Mouse (Mus musculus): ENCODE measurements around the gene Bcl2l11.
"Not testable (repeated sequence)": the region's sequence is repeated elsewhere in the genome, so short reads cannot be mapped to it uniquely, and the experiment has no call there.

Bcl2l11 gene

DNA sequence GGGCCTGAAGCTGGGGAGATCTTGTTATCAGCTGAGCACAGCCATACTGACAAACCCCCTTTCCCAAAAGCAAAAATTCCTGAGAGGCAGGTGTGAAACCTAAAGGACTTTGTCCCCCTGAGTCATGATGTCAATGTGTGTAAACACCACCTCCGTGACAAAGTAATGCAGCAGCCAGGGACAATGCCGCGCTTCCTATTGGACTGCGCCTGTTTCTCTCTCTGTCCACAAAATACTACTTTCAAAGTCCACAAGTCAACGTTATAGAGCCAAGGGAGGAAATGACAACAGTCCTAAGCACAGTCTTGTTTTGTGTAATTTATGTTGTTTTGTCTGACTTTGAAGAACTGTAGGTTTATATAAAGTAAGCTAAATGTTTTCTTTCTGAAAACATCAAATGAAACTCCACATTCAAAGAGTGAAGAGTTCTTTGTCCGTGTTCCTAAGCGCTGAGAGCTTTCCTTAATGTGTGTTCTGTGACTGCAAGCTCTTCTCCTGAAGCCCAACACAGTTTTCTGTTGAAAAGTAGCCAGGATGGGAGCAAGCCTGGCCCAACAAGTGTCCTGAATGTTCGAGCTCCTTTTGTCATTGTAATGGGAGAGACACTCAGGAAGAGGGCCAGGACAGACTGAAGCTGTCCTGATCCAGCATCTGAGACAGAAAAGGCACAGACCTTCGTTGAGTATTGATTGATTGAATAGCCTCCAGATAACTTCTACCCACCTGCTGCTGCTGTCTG is 48.9 kb downstream of the Bcl2l11 start:
- no peak for DNase-seq (ENCODE audit: low read depth)

DNA sequence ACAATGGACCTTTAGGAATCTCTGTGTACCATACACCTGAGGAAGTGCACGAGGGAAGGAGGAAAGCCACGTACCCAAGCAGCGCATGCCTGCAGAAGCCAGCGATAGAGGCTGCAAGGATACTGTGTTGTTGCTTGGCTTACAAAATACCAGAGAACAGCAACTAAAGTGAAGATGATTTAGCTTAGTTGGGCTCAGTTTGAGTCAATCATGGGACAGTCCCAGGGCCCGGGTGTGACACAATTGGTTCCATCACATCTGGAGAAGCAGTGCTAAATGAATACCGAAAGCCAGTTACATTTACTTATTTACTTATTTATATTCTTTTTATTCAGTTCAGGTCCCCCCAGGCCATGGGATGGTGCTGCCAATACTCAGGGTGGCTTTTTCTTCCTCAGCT is 49.8 kb downstream of the Bcl2l11 start:
- DNase-seq (ENCODE audit: low read depth) = no peak

DNA sequence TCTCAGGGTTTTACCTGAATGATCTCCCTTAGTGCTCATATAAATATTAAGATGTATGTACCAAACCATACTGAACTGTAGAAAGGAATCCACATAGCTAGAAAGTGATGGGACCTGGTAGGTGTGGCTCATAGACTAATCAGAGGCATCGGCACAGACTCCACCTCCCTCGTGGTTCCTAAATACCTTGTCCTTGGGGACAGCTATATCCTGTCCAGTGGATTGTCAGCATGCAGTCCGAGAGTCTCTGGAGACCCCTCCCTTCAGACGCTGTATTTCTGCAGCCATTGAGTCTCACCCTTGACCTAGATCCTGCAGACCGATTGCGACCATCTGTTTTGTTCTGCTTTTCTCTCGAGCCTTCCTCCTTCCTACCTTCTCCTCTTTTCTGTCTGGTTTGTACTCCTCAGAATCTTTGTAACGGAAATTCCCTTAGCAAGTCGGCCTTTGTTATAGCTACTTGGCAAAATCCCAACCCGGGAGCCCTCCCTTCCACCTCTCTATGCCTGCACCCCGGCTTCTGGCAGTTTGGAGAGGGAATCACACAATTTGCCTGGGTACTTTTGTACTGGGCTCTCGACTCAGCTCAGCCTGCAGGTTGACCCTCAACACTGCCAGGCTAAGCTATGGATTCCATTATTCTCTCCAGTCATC is 50.7 kb downstream of the Bcl2l11 start:
- no peak for DNase-seq (ENCODE audit: low read depth)

DNA sequence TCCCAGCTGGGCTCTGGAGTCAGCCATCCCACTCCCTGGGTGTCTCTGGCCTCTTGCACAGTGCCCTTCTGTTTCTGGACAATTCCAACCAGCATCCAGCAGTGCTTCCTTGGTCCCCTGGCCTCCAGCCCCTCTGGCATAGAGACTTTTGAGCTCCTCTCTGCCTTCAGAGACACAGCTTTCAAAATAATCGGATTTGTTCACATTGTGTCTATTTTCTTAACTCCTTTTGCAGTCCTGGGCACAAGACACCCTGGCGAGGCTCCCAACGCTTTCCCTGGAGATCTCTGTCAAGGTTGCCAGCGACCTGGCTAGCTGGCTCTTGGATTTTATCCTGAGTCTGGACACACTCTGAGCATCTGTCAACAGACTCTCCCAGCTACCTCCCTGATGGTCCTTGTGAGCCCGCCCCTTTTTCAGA is 51.4 kb downstream of the Bcl2l11 start:
- no peak for DNase-seq (ENCODE audit: low read depth)

DNA sequence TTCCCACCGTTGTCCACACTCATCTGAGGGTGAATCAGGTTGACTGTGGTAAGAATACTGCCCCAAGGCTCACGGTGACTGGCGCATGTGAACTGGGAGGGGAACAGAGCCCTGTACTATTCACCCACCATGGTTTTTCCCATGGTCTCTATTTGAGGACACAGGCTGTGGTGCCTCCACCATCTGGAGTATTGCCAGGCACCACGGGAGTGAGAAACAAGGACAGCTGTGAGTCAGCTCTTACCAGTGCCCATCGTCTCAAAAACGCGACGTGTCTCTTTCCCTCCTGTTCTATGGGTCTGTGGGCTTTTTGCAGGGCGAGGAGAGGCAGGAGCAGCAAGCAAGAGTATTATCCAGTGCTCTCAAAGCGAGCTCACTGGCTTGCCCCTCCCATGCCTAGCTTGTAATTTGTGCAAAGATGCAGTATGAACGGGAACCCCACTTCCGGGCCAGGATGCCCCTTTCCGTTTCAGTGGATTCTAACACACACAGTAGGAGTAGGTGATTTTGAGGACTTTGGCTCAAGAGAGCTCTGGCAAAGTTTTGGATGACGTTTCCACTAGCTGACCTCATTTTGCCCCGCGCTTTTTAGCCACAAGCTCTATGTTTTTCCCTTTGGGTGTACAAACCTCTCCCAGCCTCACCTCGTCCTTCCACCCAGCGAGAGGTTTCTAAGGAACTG is 53.4 kb downstream of the Bcl2l11 start:
- DNase-seq (ENCODE audit: low read depth) = no peak

DNA sequence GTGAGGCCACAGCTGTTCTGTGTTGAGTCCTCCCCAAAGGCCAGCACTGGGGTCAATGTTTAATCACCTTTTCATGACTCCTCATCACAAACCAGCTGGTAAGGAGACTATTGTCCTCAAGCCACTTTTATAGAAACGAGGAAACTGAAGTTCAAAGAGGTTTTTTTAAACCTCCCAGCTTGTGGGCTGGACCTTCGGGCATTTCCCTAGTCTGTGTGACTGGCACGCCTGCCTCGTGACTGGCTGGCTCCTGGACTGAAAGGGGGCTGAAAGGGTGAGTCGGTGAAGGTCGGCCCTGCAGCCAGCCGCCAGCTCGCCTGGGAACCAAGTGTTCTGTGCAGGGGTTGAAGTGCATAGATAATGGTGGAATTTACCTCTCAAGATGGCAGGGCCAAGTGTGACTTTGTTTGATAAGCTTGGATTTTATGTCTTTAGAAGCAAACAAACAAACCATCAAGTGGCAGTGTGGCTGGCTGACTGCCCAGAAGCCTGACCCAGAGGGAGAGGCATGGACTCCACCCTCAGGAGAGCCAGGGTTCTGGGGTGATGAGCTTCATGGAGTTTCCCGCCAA is 54.1 kb downstream of the Bcl2l11 start:
- peak; percentile 23 for DNase-seq (ENCODE audit: low read depth)

DNA sequence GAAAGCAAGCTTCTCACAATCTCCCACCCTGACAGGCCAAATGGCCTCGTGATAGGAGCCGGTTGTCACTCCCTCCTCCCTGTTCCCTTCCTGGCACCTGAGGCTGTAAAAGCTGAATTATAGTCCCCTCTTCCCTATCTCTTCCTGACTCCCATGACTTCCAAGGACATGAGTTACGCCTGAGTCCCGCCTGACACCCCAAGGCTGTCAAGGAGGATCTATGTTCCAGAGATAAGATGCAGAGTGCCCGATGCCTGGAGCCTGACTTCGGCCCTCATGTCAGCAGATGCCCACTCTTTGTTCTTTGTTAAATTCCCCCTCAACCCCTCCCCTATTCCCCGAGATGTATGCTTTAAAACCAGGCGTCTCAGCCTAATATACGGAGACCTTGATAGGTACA is 56.3 kb downstream of the Bcl2l11 start:
- DNase-seq (ENCODE audit: low read depth) = not testable (repeated sequence)

DNA sequence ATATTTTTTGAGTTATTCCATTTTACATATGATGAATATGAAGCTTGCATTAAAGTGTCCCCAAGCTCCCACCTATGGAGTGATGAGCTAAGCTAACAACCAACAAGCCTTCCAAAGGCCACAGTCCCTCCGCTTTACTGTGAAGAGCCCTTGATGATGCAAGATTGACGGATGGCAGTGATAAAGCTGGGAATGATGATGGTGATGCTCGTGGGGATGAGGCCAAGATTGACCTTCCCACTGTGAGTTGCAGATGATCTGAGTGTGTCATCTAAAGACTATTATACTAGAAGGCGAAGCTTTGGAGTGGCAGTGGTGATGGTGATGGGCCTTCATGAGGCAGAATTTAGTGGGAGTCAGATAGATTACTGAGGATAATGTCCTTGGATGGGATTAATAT is 56.9 kb downstream of the Bcl2l11 start:
- DNase-seq (ENCODE audit: low read depth) = no peak

DNA sequence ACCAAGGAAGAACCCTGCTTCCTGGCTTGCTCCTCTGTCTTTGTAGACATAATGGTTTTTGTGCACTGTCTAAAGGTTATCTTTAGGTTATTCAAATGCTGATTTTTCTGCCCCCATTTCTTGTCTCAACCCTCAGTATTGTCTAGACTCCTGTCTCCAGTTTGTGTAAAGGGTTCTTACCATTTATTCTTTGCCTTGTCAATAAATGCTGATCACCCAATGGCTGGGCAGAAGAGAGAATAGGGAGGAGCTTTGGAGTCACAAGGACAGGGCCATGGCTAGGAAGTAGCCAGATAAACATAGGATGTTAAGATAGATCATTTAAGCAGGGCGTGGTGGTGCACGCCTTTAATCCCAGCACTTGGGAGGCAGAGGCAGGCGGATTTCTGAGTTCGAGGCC is 57.9 kb downstream of the Bcl2l11 start:
- DNase-seq (ENCODE audit: low read depth) = no peak

DNA sequence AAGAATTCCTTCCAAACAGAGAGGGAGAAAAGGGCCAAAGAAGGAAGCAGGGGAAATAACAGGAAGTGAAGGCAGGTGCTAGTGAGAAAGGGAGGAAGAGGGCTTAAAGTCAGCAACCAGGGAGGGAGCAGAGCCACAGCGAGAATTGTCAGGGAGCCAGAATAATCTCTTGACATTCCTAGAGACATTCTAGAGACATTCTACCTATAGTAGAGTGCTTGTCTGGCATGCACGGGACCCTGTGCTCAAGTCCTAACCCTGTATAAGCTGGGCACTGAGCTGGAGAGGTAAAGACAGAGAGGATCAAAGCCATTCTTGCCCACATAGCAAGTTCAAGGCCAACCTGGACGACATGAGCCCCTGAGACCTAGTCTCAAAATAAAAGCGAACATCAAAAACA is 60.1 kb downstream of the Bcl2l11 start:
- DNase-seq (ENCODE audit: low read depth) = no peak

DNA sequence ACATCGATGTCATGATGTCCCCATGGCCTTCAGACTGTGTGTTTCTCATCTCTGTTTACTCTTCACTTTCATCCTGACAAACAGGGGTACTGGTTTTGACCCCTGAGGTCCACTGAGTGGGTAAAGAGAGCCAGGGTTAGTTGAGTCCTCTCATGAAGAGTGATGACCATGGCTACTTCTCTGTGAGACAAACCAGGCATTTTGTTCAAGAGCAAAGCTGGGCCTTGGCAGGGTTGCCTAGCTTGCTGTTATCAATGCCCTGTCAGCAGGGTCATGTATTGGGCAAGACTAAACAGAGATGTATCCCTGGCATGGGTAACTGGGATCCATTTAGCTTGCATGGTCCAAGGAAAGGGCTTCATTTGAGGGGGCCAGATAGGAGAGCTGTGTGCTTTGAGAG is 61.4 kb downstream of the Bcl2l11 start:
- DNase-seq (ENCODE audit: low read depth) = no peak

DNA sequence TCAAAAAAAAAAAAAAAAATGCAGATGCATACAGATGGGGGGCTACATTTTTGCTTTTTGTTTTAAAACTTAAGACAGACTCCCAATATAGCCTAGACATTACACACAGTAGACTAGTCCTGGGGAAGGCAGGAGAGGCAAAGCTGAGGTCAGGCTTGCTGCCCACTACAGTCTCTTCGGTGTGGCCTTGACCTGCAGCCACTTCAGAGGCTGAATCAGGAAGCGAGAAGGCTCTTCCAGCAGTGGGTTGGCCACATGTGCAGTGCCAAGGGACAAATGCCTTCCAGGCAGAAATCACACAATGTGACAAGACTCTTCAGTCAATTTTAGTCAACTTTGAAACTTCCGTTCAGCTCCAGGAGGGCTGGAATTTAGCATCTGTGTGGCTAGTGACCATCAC is 62.6 kb downstream of the Bcl2l11 start:
- no peak for DNase-seq (ENCODE audit: low read depth)

DNA sequence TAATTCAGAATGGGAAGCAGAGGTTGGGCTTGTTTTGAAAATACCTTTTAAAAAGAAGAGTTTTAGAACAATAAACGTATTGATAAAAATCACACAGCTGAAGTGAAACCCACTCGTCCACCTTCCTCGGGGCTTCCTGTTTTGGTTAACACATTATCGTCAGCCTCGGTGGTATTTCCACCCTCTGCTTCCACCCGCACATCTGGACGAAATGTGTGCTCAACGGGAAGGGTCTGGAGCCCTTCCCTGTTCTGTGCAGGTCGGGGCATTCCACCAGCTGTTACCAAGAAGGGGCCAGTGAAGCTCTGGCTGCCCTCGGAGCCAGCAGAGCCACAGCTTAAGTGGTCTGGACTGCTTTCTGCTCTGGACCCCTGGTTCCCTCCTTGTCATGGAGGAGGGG is 63.9 kb downstream of the Bcl2l11 start:
- DNase-seq (ENCODE audit: low read depth) = no peak

DNA sequence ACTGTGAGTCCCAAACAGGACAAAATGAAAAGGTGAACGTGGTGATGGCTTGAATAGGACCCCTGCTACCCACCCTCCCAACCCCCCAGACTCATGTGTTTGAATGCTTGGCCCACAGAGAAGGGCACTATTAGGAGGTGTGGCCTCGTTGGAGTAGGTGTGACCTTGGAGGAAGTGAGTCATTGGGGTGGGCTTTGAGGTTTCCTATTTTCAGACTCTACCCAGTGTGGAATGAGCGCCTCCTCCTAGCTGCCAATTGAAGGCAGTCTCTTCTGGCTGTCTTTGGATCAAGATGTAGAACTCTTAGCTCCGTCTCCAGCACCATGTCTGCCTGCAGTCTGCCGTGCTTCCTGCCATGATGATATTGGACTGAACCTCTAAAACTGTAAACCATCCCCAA is 64.4 kb downstream of the Bcl2l11 start:
- DNase-seq (ENCODE audit: low read depth) = no peak

DNA sequence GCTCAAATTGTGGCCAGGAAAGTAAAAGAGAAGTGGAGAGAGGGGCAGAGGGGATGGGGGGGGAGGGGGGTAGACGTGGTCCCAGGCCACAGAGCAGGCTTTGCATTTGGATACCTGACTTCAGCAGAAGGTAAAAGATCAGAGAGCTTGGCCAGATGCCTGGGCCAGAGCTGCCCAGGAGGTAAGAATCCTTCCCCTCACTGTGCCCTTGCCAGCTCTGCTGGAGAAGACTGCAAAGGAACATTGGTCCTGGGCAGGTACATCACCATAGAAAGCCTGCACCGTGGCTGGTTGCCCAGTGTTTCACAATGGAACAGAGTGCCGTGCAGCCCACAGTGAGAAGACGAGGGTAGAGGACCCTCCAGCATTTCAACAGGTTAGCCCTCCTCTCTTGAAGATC is 67.6 kb downstream of the Bcl2l11 start:
- DNase-seq (ENCODE audit: low read depth) = no peak

DNA sequence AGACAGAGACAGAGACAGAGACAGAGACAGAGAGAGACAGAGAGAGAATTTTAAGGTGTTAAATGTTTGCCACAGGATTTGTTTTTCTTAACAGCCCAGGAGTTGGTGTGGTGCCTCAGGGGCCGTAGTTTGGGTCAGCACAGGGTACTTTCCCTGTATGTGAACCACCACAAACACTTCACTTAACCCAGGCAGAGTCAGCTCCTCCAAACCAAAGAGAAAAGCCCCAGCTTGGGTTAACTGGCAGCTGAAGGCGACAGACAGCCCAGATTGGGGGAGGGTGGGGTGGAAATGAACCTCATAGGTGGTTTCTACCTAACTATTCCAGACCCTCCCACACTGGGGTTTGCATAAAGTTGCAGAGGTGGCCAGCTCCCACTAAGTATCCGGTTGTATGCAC is 71.5 kb downstream of the Bcl2l11 start:
- DNase-seq (ENCODE audit: low read depth) = no peak

DNA sequence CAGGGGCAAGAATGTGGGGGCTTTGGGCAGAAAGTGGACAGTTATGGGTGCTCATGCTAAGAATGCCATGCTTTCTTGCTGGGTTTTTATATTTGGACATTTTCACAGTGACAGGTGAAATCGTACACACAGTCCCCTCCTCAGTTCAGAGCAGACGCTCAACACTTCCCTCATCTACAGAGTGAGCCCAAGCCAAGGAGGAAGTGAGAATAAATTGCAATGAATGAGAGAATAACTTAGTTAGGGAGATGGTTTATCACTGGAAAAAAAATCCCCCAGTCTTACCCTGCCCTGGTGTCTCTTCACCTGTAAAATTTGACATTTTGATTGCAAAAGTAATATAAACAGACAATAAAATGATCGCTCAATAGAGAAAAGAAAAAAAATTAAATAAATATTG is 77.3 kb downstream of the Bcl2l11 start:
- DNase-seq (ENCODE audit: low read depth) = no peak

DNA sequence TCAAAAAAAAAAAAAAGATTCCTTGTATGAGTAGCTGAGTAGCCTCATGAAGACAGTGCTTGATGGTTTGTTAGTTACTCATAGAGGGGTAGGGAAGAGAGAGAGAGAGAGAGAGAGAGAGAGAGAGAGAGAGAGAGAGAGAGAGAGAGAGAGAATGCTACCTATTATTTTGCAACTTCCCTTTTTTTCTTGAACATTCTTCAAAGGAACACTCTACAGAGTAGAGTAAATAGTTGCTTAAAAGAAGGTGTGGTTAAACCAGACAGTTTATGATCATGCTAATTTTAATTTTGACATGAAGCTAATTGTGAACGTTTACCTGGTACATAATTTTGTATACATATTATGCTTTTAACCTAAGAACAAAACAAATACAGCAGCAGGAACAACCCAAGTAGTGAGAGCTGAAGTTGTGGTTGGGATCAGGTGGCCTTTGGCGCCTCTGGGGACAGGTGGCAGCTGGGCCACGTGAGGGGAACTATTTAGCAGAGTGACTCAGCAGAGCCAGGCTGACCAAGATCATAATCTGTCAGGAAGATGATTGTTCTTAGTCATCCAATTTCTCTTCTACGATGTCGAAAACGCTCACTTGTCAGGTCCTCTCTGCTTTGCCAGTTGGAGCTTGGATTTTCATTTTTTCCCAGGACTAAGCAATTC is 78.0 kb downstream of the Bcl2l11 start:
- DNase-seq (ENCODE audit: low read depth) = no peak

DNA sequence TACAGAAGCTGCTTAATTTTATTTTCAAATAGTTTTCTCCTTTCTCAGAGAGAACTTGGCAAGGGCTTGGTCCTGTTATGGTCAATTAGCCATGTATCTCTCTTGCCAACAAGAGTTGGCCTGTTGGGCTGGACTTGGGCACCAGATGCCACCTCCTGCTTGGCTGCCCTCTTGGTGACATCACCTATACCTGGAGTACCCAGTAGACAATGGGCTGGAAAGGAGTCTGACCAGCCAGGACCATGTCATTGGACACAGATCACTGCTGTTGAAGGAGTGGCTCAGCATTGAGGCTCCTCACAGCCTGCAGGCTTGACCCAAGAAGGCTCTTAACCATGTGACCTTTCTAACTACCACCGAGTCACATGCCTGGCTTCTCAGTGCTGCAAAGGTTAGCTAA is 82.7 kb downstream of the Bcl2l11 start:
- no peak for DNase-seq (ENCODE audit: low read depth)

DNA sequence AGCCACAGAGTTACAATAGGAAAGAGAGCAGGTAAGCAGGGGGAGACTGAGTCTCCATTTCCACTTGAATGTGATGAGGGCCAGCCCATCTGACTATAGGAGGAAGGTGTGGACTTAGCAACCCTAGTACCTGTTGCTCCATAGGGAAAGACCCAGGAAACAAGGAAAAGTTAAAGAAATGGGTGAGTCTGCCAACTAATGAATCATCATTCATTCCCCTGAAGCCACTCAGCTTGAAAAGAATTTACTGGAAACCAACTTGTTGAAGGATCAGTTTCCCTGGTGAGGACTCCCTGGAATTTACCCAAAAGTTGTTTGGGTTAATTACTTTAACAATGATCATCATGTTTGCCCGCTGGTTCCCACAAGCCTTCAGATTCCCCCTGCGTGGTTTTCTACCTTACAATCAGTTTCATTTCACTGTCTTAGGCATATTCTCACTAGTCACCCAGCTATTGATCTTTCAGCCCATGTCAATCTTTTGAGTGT is 84.0 kb downstream of the Bcl2l11 start:
- no peak for DNase-seq (ENCODE audit: low read depth)

DNA sequence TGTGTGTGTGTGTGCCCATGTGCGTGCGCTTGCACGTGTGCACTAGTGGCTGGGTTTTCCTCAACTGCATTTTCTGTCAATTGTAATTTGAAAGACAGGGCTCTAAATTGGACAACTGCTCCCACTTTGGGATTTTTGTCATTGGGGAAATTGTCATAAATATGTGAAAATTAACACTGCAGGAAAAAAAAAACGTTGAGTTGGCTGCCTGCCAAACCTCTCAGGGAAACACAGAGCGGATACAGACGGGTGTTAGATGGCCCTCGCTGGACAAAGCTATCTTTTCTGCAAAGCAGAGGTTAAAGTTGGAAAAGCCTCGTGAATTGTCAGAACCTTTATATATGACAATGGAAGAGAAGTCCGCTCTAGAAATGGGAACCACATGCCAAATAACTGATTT is 84.5 kb downstream of the Bcl2l11 start:
- DNase-seq (ENCODE audit: low read depth) = no peak
